Mouse (Mus musculus): ENCODE data around the gene Upk3bl. TPM values are rescaled to one million over a fixed set of nuclear protein-coding genes. Genes with fewer than 3 reads are reported as not detected.
"Not testable (repeated sequence)": the region's sequence is repeated elsewhere in the genome, so short reads cannot be mapped to it uniquely, and the experiment has no call there.

The Upk3bl gene
- polyA plus RNA-seq, 1 experiment from 2014 or later = 62.4 TPM

DNA sequence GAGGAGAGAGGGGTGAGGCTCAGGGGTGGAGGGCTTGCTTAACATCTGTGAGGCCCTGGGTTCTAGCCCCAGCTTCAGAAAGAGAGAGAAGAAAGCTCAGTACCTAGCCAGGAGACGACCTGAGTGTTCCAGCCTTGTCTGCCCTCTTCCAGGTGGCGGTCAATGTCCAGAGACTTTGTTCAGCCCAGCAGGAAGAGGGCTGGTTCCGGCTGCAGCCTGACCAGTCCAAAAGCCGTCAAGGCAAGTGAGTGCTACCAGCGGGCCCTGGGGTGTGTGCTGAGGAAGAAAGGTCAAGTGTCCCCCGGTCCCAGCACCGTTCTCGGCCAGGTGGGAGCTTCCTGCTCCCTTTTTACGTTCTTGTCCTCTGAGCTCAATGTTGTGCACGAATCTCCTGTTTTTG, 44.2 kb downstream of the Upk3bl start:
- H3K36me3 ChIP-seq (ENCODE audit: control insufficient read depth, insufficient read depth, low read length) = no peaks in the 10 kb centered on the region
- no peak overlapping the region for H3K27ac ChIP-seq (ENCODE audit: low read length)
- WGBS = 81% methylated on average over 10 of the region's 10 CpGs

DNA sequence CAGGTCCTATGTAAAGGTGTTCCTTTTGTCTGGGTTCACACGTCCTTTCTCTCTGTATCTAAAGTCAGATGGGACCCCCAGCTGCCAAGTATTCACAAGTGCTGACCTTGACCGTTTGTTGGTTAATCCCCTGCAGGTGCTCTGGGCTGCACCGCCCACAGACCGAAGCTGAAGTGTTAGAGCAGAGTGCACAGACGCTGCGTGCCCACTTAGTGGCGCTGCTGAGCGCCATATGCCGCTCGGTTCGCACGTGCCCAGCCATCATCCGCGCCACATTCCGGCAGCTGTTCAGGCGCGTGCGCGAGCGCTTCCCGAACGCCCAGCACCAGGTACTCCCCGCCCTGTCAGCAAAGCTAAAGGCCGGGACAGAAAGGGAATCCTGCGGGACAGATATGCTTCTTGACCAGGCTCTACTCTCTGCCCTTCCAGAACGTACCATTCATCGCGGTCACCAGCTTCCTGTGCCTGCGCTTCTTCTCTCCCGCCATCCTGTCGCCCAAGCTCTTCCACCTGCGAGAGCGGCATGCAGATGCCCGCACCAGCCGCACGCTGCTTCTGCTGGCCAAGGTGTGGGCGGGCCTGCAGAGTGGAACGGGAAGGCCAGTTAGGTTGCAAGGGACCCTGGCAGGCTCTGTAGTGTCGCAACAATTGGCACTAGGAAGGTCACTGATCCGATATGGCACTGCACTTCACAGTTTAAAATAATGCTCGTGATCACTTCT, 48.0 kb downstream of the Upk3bl start:
- 8% methylated on average over 41 of the region's 41 CpGs for WGBS
- H3K4me1 ChIP-seq (ENCODE audit: control insufficient read depth, insufficient read depth, low read length) = peaks cover 8% of the 10 kb centered on the region; the same call in 1 of the 2 replicates
- peak; percentile 87 for ATAC-seq (ENCODE audit: insufficient number of reproducible peaks, insufficient read depth, low FRiP score, low read depth)
- no peak overlapping the region for H3K27ac ChIP-seq (ENCODE audit: low read length)
- H3K4me2 ChIP-seq (replicated peaks; ENCODE audit: low read depth, low read length) = peak overlapping the region; percentile 61
- H3K9ac ChIP-seq (replicated peaks; ENCODE audit: low read depth, low read length) = 0 out of 2 replicates have a peak overlapping the region, but pooled peaks have one; percentile 14
- H3K9me3 ChIP-seq (ENCODE audit: control insufficient read depth, low read depth, low read length) = no peaks in the 10 kb centered on the region
- H3K4me3 ChIP-seq (ENCODE audit: low read depth, low read length) = peak overlapping the region; percentile 28
- no peaks in the 10 kb centered on the region for H3K36me3 ChIP-seq (ENCODE audit: control insufficient read depth, insufficient read depth, low read length)
- H3K27me3 ChIP-seq (ENCODE audit: control insufficient read depth, insufficient read depth, low read length) = no peaks in the 10 kb centered on the region

More for the DNA sequence above, 44.2 kb downstream of the Upk3bl start:
- no peak overlapping the region for H3K4me3 ChIP-seq (ENCODE audit: low read depth, low read length)
- no peaks in the 10 kb centered on the region for H3K27me3 ChIP-seq (ENCODE audit: control insufficient read depth, insufficient read depth, low read length)
- no peak overlapping the region for H3K9ac ChIP-seq (replicated peaks; ENCODE audit: low read depth, low read length)
- H3K9me3 ChIP-seq (ENCODE audit: control insufficient read depth, low read depth, low read length) = no peaks in the 10 kb centered on the region
- no peak overlapping the region for H3K4me2 ChIP-seq (replicated peaks; ENCODE audit: low read depth, low read length)
- peaks cover 8% of the 10 kb centered on the region; the same call in 1 of the 2 replicates for H3K4me1 ChIP-seq (ENCODE audit: control insufficient read depth, insufficient read depth, low read length)
- no peak for ATAC-seq (ENCODE audit: insufficient number of reproducible peaks, insufficient read depth, low FRiP score, low read depth)

DNA sequence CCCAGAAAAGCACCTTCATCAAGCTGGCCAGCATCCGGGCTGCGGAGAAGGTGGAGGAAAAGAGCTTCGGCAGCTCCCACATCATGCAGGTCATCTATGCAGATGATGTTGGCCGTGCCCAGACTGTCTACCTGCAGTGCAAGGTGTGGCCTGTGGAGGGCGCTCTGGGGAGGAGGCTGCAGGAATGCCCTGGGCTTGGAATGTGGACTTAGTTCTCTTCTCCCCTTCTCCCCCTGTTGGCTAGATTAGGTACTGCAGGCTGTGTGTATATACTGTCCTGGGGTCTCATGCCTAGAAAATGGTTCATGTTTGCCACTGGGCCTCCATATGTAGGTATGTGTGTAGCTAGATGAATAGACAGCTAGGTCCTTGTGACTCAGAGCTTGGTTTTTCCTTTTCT, 50.2 kb downstream of the Upk3bl start:
- no peak overlapping the region for H3K9ac ChIP-seq (replicated peaks; ENCODE audit: low read depth, low read length)
- H3K9me3 ChIP-seq (ENCODE audit: control insufficient read depth, low read depth, low read length) = no peaks in the 10 kb centered on the region
- H3K4me3 ChIP-seq (ENCODE audit: low read depth, low read length) = no peak overlapping the region
- WGBS = 85% methylated on average over 5 of the region's 5 CpGs
- no peaks in the 10 kb centered on the region for H3K36me3 ChIP-seq (ENCODE audit: control insufficient read depth, insufficient read depth, low read length)
- no peak overlapping the region for H3K4me2 ChIP-seq (replicated peaks; ENCODE audit: low read depth, low read length)
- H3K4me1 ChIP-seq (ENCODE audit: control insufficient read depth, insufficient read depth, low read length) = peaks cover 8% of the 10 kb centered on the region; the same call in 1 of the 2 replicates
- no peak for ATAC-seq (ENCODE audit: insufficient number of reproducible peaks, insufficient read depth, low FRiP score, low read depth)
- H3K27ac ChIP-seq (ENCODE audit: low read length) = no peak overlapping the region
- H3K27me3 ChIP-seq (ENCODE audit: control insufficient read depth, insufficient read depth, low read length) = no peaks in the 10 kb centered on the region

DNA sequence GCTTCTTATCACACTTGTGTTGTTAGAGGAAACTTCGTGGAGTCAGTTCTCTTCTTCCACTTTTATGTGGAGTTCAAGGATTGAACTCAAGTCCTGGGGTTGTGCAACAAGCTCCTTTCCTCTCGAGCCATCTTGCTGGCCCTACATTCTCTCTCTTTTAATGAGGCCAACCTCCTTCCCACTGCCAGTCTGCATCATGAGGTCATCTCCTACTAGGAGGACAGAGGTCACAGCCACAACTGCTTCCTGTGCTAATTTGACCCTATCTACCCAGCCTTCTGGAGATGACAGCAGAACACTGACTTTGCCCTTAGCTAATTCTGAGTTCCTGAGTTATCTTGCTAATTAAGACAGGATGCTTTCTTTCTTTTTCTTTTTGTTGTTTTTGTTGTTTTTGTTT, 54.2 kb downstream of the Upk3bl start:
- no peak overlapping the region for H3K9ac ChIP-seq (replicated peaks; ENCODE audit: low read depth, low read length)
- no peaks in the 10 kb centered on the region for H3K27me3 ChIP-seq (ENCODE audit: control insufficient read depth, insufficient read depth, low read length)
- H3K4me2 ChIP-seq (replicated peaks; ENCODE audit: low read depth, low read length) = no peak overlapping the region
- 57% methylated on average over 2 of the region's 2 CpGs for WGBS
- H3K4me3 ChIP-seq (ENCODE audit: low read depth, low read length) = no peak overlapping the region
- ATAC-seq (ENCODE audit: insufficient number of reproducible peaks, insufficient read depth, low FRiP score, low read depth) = no peak
- no peak overlapping the region for H3K27ac ChIP-seq (ENCODE audit: low read length)
- no peaks in the 10 kb centered on the region for H3K36me3 ChIP-seq (ENCODE audit: control insufficient read depth, insufficient read depth, low read length)
- no peaks in the 10 kb centered on the region for H3K4me1 ChIP-seq (ENCODE audit: control insufficient read depth, insufficient read depth, low read length)
- no peaks in the 10 kb centered on the region for H3K9me3 ChIP-seq (ENCODE audit: control insufficient read depth, low read depth, low read length)

DNA sequence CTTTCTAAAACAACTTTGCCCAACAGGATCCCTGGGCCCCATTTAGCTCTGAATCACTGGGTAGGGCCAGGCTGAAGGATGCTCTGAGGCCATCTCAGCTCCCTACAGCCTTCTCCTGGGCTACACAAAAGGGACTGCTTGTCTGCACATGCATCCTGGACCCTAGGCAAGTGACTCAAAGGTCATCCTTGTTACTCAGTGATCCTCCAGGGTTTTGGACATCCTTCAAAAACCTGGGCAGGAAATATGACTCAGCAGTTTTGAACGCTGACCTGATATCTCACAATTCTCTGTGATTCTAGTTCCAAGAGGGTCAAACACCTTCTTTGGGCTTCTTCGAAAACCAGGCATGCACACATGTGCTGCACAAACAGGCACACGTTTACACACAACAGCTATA, 54.8 kb downstream of the Upk3bl start:
- Histone ChIP-seq H3K9me3 (ENCODE audit: control insufficient read depth, low read depth, low read length) (no peaks in the 10 kb centered on the region), H3K27ac (ENCODE audit: low read length) (no peak overlapping the region), H3K4me3 (ENCODE audit: low read depth, low read length) (no peak overlapping the region), H3K27me3 (ENCODE audit: control insufficient read depth, insufficient read depth, low read length) (no peaks in the 10 kb centered on the region), H3K4me2 (replicated peaks; ENCODE audit: low read depth, low read length) (no peak overlapping the region), H3K9ac (replicated peaks; ENCODE audit: low read depth, low read length) (no peak overlapping the region), H3K36me3 (ENCODE audit: control insufficient read depth, insufficient read depth, low read length) (no peaks in the 10 kb centered on the region), H3K4me1 (ENCODE audit: control insufficient read depth, insufficient read depth, low read length) (no peaks in the 10 kb centered on the region)
- ATAC-seq (ENCODE audit: insufficient number of reproducible peaks, insufficient read depth, low FRiP score, low read depth) = no peak
- 78% methylated on average over 3 of the region's 3 CpGs for WGBS

DNA sequence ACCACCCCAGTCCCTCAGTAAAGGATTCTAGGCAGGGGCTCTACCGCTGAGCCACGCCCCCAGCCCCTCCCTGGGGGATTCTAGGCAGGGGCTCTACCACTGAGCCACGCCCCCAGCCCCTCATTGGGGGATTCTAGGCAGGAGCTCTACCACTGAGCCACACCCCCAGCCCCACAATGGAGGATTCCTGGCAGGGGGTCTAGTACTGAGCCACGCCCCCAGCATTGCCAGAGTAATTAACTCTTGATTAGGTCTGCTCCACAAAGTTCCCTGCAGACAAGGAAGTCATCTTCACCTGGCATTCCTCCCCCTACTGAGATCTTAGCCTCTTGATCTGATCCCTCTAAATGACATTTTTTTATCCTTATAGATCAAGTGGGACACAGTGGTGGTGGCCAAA, 59.3 kb downstream of the Upk3bl start:
- H3K9me3 ChIP-seq (ENCODE audit: control insufficient read depth, low read depth, low read length); H3K27ac ChIP-seq (ENCODE audit: low read length); H3K4me3 ChIP-seq (ENCODE audit: low read depth, low read length); H3K27me3 ChIP-seq (ENCODE audit: control insufficient read depth, insufficient read depth, low read length); H3K9ac ChIP-seq (replicated peaks; ENCODE audit: low read depth, low read length); H3K36me3 ChIP-seq (ENCODE audit: control insufficient read depth, insufficient read depth, low read length); ATAC-seq (ENCODE audit: insufficient number of reproducible peaks, insufficient read depth, low FRiP score, low read depth); H3K4me2 ChIP-seq (replicated peaks; ENCODE audit: low read depth, low read length): not testable (repeated sequence)
- peaks cover 15% of the 10 kb centered on the region for H3K4me1 ChIP-seq (ENCODE audit: control insufficient read depth, insufficient read depth, low read length)
- whole genome bisulfite sequencing = 36% methylated on average over 4 of the region's 4 CpGs

Small RNAs within 50 kb of the gene (microRNA-seq; reads per million reads assigned to microRNA genes)
- gene Mir7035 = not detected

Other genes with a start within 250 kb of the Upk3bl start
- 2.8 and 4.8 TPM in 2 replicates for gene Srrm3, start 247.6 kb upstream of the Upk3bl start, polyA plus RNA-seq (2014; fragmentation: Nextera tagmentation; extraction: Ambion mirVana)
- 221 and 237 TPM in 2 replicates for gene Hspb1, start 166.6 kb upstream of the Upk3bl start, polyA plus RNA-seq (2014; fragmentation: Nextera tagmentation; extraction: Ambion mirVana)
- 99.4 and 101 TPM in 2 replicates for gene Ywhag, start 119.9 kb upstream of the Upk3bl start, polyA plus RNA-seq (2014; fragmentation: Nextera tagmentation; extraction: Ambion mirVana)
- gene Ssc4d, start 80.0 kb upstream of the Upk3bl start, polyA plus RNA-seq (2014; fragmentation: Nextera tagmentation; extraction: Ambion mirVana) = 1.9 and 2.2 TPM in 2 replicates
- gene Zp3, start 74.4 kb upstream of the Upk3bl start, polyA plus RNA-seq (2014; fragmentation: Nextera tagmentation; extraction: Ambion mirVana) = not detected in 2 replicates
- gene Dtx2, start 59.7 kb upstream of the Upk3bl start, polyA plus RNA-seq (2014; fragmentation: Nextera tagmentation; extraction: Ambion mirVana) = 20.7 and 24.4 TPM in 2 replicates
- 23.7 and 27.1 TPM in 2 replicates for gene Upk3b, start 16.0 kb upstream of the Upk3bl start, polyA plus RNA-seq (2014; fragmentation: Nextera tagmentation; extraction: Ambion mirVana)
- gene Rasa4, start 29.4 kb downstream of the Upk3bl start, polyA plus RNA-seq (2014; fragmentation: Nextera tagmentation; extraction: Ambion mirVana) = 10.2 and 11.0 TPM in 2 replicates
- 239 and 243 TPM in 2 replicates for gene Polr2j, start 62.1 kb downstream of the Upk3bl start, polyA plus RNA-seq (2014; fragmentation: Nextera tagmentation; extraction: Ambion mirVana)
- gene Lrwd1, start 81.6 kb downstream of the Upk3bl start, polyA plus RNA-seq (2014; fragmentation: Nextera tagmentation; extraction: Ambion mirVana) = 28.7 and 28.8 TPM in 2 replicates
- gene Alkbh4, start 81.7 kb downstream of the Upk3bl start, polyA plus RNA-seq (2014; fragmentation: Nextera tagmentation; extraction: Ambion mirVana) = 16.2 and 18.1 TPM in 2 replicates
- 7.0 and 7.8 TPM in 2 replicates for gene Orai2, start 116.2 kb downstream of the Upk3bl start, polyA plus RNA-seq (2014; fragmentation: Nextera tagmentation; extraction: Ambion mirVana)
- 49.5 and 50.9 TPM in 2 replicates for gene Prkrip1, start 144.5 kb downstream of the Upk3bl start, polyA plus RNA-seq (2014; fragmentation: Nextera tagmentation; extraction: Ambion mirVana)
- 3.0 and 3.3 TPM in 2 replicates for gene Sh2b2, start 192.1 kb downstream of the Upk3bl start, polyA plus RNA-seq (2014; fragmentation: Nextera tagmentation; extraction: Ambion mirVana)

All from stomach, embryonic 14.5 days (tissue).